Mouse (Mus musculus) frontal cortex, adult (tissue): ENCODE data around the gene Plch2.

ENCODE experiments used
- ATAC-seq: cut with Nextera tagmentation; 2 replicates; pipeline ENCODE4 v1.9.2; 2017; ENCODE audit warnings: mild to moderate bottlenecking, moderate library complexity, mixed read lengths; ENCODE audit not compliant: low TSS enrichment

The Plch2 gene

DNA sequence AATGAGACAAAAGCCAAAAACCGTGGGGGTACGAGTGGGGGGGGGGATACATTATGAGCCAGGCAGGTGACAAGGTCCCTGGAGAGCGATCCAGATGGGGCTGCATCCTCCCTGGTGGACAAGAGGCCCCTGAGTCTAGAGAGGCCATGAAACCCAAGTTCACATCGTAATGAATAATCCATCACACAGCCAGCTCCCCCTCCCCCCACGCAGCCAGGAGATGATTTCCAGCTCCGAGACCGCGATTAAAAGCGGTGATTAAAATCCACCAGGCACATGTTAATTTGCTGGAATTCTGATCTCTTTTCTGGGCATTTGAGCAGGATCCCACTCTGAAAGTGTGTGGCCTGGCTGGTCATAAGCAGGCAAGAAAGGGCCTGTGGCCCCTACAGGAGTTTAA is 35.8 kb downstream of the Plch2 start:
- no peak for ATAC-seq

DNA sequence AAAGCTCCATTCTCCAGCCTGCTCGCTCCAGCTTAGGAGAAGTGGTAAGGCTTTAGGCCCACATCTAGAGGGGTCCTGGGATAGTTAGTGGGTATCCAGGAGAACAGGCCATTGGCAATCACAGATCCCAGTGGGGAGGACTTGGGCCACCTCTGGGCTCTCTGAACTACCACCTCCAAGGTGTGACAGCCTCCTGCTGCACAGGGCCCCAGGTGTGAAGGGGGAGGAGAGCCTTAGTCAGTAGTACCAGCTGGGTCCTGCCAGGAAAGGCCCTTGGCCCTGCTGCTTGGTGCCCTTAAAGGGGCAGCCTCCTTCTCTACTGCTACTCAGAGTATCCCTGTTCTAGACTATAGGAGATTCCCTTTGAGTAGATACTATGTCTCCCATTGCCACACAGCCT is 36.4 kb downstream of the Plch2 start:
- no peak for ATAC-seq

DNA sequence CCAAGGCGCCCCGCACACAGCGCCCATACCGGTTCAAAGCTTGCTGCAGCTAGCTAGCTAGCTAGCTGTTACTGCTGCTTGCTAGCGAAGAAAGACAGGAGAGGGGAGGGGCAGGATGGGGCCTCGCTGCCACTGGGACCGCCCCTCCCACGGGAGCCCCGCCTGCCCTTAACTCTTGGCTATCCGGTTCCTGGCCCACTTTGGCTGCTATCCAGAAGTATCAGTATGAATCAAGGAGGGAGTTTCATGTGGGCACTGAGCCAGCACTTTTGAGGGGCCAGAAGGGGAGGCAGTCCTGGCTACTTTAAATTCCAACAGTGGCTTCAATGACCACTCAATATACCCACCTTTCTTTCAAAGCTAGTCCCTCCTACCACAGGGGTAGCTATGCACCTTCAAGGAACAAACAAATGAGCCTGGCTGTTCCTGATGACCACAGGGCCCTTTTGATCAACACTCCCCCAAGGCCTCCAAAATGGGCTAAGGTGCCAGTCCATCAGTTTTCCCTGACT is 37.2 kb downstream of the Plch2 start:
- peak; percentile 31; the same call in 1 of the 2 replicates for ATAC-seq

DNA sequence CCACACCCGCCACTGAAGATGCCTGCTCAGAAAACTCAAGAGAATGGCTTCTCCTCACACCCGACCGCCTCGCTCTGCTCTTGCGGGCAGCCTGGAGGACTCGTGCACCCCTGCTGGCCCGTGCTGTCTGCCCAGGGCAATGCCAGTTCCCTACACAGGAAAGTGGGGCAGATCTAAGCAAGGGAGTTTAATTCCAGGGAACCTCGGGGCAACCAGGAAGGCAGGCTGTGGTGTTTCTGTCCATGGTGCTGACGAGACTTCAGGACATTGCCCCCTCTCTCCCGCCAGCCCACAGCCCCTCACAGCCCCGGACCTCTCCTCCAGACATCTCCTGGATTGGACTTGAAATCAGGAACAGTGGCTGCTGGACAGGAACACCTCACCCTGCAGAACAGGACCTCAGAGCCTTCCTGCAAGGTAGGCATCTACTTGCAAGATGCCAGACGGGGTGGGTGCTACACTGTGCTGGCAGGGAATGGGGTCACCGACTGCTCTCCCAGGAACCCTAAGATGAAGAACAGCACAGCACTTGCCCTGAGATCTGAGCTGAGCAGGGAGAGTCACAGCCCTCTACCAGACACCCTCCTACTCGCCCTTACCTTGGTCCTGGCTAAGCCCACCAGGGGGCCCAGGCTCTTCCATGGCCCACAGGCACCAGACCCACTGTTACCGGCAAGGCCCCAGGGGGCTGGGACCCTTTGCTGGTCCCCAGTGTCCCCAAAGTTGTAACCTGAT is 37.8 kb downstream of the Plch2 start:
- no peak for ATAC-seq

DNA sequence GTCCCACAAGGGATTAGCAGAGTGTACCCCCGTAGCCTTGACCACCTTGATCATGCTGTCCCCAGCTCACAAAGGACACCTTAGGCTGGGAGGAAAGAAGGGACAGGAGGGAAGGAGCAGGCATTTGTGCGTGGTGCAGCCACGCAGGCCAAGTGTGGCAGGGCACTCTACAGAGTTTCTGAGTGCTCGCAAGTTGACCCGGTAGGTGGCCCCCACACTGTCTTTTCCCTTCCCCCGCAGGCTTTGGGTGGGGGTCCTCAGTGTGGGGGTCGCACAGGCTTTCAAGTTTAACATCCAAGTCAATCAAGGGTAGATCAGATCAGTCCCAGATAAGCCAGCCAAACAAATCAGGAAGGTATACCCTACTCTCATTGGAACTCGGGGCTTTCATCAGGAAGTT is 38.5 kb downstream of the Plch2 start:
- ATAC-seq = no peak

DNA sequence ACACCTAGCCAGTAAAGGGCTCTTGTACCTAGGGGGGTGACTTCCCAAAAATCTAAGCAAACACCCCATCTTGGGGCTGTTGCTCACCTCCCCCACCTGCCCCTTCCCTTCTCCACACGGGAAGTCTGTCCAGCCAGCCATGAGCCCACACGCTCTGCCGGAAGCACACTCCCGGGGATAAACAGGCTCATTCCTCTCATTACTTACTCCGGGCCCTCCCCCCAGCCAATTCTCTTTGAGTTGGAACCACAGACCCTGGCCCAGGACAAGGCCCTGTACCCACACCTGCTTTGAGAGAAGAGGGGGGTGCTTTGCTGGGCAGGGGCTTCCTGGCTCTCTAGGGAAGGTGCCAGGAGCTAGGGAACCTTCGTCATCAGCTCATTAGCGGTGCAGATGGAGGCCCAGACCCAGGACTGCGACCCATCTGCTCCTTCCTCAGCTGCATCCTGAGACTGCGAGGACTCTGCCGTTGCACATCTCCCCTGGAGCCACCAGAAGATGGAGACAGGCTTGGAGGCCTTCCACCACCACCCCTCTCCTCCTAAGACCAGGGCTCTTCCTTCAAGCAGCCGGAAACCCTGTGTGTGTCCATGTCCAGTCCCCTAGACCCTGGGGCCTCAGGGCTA is 39.2 kb downstream of the Plch2 start:
- ATAC-seq = no peak

DNA sequence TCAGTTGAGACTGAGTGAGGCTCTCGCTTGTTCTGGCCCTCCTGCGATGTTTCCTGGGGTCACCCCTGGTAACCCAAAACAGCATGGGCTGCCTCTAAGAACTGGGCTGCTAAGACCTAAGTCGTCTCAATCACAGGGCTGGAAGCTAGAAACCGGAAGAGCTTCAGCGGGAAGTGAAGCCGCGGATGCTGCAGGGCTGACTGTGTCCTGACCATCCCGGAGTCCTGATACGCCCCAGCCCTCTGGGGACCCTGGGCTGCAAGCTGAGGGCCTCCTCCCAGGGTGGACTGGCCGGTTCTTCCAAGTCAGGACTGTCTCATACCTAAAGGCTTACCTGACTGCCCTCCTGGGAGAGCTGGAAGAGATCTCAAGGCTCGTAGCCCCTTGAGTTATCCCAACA is 39.8 kb downstream of the Plch2 start:
- no peak for ATAC-seq

DNA sequence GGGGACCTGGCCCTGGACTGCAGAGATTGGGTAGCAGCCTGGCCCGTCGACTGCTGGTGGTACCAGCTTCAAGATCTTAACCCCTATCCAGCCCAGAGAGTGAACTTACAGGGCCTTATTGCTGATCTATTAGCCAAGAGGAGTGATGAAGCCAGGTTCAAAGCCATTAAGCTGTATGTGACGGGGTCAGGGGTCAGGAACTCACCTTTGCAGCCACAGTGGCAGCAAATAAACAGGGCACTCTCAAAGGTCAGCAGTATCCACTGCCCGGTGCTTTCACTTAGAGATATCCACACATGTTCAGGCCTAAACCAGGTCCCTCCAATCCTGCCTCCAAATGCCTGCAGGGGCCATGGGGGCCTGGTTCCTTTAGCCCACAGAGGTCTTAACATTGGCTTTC is 41.0 kb downstream of the Plch2 start:
- no peak for ATAC-seq

DNA sequence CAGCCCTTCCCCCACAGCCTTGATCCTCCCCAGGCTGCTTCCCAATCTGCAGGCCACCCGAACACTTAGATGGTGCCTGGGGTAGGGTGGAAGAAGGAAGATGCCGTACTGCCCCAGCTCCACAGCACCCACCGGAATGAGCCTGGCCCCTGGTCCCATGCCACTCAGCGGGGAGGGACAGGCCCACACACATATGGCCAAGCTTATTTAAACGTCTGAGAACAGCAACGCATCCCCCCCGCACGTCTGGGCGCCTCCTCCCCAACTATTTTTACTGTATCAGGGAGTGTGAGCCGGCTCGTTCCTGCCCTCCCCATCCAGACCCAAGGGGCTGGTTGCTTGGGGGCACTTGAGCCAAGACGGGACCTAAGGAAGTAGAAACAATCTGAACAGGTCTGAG is 41.8 kb downstream of the Plch2 start:
- peak; percentile 36; the same call in 1 of the 2 replicates for ATAC-seq

DNA sequence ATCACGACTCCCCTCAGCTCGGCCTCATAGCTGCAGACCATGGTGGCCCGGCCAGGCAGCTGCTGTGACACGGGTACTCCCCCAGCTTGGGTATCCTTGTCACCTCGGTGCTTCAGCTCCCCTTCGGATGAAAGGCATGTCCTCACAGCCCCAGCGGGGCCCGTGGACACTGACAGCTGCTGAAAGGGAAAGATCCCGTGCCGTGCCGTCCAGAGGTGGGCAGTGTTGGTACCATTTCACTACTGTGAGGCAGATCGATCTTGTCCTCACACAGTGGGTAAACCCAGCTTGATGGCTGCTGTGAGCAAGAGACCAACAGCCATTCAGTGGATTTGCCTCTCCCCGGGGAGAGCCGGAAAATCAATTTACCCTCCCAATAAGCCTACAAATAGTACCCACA is 42.3 kb downstream of the Plch2 start:
- ATAC-seq = no peak

DNA sequence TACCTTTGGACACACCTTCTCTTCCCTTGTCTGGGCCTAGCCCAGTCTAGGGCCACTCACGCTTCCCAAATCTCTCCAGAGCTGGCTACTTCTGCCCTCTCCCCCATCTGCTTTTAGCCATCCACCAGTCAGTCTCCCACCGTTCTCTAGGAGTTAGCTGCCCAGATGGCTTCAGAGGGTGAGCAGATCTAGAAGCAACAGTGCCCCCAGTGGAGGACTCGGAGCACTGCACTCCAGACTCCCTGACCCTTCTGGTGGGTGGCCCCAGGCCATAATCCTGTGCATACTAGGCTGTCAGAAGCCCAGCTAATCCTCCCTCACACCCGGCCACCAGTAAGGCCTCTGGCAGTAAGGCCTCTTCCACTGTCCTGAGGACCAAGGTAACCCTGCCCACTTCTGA is 43.8 kb downstream of the Plch2 start:
- ATAC-seq = peak; percentile 32; the same call in 1 of the 2 replicates

DNA sequence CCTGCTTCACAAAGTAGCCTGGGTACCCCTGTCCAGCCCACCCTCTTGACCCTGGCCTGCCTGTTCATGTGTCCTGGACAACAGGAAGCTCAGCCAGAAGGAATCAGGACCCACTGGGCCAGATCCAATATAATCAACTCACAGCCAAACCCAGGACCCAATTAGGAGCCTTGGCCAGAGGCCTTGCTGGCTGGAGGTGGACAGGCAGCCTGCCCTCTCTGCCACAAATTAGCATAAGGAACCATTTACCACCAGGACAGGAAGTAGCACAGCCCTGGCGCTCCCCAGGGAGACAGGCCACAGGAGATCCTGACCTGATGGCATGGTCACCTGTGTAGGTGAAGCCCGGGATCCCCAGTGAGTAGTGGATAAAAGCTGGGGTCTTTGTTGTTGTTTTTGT is 44.5 kb downstream of the Plch2 start:
- ATAC-seq = no peak

DNA sequence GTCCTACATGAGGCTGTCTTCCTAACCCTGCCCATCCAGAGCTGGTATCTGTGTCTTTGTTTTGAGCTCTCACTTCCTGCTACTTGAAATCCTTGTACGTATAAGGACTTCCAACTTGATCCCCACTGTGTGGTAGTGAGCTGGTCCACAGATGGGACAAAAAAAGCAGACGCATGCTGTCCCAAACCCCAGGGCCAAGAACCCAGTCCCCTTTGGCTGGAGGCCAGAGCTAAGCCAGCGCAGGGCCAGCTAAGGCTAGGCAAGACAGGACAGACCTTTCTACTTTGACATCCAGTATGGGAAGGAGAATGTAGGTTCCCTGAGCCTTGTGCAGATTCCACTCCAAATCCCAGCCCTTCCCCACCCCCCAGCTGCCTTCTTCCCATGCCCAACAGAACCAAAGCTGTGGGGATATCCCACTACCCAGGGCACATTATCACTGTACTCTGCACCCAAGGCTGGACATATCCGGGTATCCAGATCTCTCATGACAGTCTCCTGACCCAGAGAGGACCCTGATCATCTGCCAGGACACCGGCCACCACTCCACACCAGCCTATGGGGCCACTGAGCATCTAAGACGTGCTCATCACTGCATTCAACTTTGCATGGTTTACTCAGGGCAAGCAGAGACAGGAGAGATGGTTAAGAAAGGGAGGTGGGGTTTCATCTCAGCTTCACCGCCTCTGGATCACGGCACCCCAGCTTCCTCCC is 45.1 kb downstream of the Plch2 start:
- ATAC-seq = no peak

DNA sequence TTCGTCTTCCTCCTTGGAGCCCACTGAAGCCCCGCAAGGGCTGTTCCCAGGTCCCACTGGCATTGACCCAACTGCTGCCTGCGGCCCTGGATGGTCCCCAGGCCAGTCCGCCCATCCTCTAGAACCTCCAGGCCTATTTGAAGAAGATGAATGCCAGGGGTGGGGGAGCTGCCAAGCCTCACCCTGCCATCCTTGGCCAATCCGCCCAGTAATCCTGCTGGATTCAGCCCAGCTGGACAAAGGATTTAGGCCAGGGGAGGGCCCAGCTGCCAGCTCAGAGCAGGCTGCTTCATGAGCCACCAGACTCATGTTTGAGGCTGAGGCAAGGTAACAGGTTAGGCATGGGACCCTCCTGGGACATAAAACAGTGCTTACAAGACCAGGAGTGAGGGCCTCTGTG is 45.7 kb downstream of the Plch2 start:
- ATAC-seq = no peak

DNA sequence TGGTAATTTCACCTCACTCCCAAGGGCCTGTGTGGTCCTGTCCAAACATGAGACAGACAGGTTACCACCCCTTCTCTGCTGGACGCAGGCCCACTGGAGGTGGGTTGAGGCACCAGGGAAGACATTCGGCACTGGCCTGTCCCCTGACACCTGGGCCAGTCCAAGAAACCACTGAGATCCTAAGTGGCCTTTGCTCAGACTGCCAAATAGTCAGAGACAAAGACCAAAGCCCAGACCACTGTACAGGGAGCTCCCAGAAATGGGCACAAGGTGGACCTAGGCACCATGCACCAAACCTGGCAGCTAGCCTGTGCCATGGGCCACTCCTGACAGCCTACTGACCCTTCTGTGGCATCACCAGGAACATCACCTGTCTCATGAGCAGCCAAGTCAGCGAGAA is 47.4 kb downstream of the Plch2 start:
- ATAC-seq = no peak

DNA sequence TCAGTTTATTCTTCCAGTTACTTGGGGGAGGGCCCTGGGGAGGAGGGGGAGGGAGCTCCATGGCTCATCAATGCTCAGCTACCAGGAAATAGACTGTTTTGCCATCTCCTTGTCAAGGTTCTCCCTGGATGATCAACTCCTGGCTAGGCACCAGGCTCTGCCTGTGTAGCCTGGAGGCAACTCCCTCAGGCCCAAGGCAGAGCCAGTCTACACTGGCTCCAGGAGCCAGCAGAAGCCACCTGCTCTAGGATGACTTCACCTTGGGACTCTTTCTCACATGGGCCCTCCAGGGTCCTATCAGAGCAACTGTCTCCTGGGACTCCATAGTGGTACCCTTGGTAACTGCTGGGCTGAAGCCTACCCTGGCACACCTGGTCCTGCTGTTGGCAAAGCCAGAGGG is 48.5 kb downstream of the Plch2 start:
- no peak for ATAC-seq

DNA sequence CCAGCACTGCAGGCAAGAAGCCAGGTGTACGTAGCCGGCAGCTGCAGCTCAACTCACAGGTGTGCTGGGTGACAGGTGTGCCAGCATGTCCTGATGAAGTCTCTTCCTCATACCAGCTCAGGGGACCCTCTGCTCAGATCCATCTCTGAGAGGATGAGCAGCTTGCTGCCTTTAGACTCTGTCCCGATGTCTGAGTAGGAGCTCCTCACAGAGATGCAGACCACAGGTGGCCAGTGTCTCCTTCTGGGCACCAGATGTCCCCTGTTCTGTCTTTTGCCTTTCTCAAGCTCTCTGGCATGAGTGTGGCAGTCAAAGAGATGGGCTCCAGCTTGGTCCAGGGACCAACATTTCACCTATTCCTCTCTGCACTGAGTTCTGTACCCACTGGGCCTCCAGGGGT is 48.9 kb downstream of the Plch2 start:
- ATAC-seq = no peak

DNA sequence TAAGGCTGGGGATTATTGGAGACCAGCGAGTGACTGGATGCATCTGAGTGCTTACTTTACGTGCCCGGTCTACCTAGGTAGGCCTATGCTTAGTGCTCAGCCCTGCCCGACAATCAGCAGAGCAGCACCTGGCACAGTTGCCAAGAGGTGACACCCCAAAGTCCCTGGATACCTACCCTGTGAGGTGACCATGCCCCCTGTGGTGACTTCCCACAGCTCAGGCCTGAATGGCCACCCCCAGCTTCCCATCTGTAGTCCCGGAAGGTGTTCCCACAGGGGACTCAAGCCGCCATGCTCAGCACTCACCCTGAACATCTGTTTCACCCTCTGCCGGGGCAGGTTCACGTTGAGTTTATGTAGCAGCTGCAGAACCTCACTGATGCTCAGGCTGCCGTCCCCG is 50.3 kb downstream of the Plch2 start:
- ATAC-seq = no peak

DNA sequence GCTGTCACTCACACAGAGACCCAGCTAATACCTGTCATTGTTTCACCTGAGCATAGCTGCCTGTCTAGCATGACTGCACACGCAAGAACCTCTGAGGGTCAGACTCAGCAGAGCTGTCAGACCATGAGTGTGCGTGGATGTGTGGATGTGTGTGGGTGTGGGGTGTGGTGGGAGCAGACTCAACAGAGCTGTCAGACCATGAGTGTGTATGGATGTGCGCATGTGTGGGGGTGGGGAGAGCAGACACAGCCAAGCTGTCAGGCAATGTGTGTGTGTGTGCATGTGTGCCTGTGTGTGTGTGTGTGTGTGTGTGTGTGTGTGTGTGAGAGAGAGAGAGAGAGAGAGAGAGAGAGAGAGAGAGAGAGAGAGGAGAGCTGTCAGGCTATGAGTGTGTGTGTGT is 51.3 kb downstream of the Plch2 start:
- ATAC-seq = no peak

DNA sequence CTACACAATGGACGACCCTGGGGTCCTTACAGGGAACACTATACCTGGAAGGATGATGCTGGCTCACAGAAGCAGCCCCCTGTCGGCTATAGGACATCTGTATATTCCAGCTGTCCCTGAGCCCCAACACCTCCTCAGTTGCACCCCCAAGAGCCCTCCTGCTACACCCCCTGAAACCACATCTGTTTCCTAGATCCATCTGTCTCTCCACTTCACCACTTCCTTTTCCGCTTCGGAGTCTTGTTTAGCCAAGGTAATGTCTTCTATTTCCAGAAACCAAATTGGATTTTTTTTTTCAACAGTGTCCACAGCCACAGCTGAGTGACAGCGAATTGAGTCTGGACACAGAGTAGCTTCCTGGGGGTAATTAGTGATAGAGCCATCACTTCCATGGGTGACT is 57.2 kb downstream of the Plch2 start:
- ATAC-seq = no peak

DNA sequence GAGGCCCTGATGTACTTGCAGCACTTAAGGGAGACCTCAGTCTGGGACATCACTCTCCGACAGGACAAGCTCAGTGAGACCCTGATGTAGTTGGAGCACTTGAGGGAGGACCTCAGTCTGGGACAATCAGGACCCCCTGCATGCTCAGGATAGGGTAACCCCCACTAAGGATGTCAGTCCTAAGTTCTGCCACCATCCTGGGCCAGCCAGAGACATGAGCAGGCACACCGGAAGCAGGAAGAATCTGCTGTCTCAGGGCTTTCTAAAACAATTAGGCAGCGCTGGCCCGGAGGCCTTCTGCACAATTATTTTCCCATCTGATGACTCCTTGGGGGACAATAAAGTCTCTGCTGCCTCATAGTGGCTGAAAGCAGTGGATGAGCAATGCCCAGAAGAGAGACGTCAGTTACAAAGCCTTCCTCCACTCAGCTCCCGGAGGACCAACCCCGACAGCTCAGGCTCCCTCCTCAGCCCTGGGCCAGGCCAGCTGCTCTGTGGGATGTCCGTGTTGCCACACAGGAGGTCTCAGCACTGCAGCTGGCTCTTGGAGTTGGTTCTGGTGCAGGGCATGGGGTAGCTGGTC is 59.9 kb downstream of the Plch2 start:
- no peak for ATAC-seq

DNA sequence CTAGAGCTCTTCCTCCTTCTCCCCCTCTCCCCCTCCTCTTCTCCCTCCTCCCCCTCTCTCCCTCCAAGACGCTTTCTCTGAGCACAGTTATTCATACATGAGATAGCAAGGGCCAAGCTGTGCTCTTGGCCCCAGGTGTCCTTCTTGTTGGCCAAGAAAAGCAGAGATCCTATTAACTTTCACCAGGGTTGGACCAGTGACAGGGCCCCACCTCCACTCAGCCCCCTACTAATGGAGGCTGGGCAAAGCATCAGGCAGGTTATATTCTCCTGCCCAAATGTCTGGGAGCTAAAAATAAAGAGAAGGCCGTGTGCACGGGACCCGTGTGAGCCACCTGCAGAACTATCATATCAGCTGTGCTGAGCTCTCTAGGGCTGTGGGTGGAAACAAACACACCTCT is 61.7 kb downstream of the Plch2 start:
- ATAC-seq = no peak

DNA sequence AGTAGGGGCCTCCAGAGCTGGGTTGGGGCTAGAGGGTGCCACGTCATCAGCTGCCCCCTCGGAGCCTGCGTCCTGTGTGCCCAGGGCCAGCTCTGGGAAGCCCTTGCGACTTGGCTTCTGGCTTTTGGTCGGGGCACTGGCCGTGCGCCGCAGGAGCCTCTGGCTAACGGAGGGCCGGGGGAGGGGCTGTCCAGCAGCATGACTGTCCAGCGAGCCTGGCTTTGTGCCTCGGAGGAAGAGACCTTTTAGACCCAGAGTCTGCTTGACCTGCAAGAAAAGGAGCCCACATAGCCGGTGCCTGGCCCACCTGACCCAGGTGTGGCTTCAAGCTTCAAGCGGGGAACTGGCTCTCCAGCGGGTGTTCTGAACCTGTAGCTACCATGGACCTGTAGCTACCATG is 69.8 kb downstream of the Plch2 start:
- no peak for ATAC-seq
